Mouse (Mus musculus) granulocyte monocyte progenitor cell, adult 5-6 weeks (primary cell): Measurements from ENCODE around the gene Zfp536. TPM values are rescaled to one million over a fixed set of nuclear protein-coding genes. Genes with fewer than 3 reads are reported as not detected.

ENCODE experiments used
- ATAC-seq: replicated peaks from 2 replicates; pipeline ENCODE4 v1.8.0; 2016; ENCODE audit warnings: mild to moderate bottlenecking, moderate TSS enrichment, inconsistent platforms; ENCODE audit not compliant: poor library complexity, severe bottlenecking
- total RNA-seq, 2 experiments: library from RNA; stranded (forward) in 1 of 2; stranded (reverse) in 1 of 2; fragments of 200-712, 200-1000 nt in 1 of 2; fragments of >200 nt in 1 of 2; fragmentation: Nextera tagmentation in 1 of 2; gene quantifications; 2 replicates each; pipeline ENCODE4 v1.2.3; 2014 to 2017

Zfp536 gene
- total RNA-seq, 2 experiments from 2014 or later = 0.52 TPM; not detected in 1

DNA sequence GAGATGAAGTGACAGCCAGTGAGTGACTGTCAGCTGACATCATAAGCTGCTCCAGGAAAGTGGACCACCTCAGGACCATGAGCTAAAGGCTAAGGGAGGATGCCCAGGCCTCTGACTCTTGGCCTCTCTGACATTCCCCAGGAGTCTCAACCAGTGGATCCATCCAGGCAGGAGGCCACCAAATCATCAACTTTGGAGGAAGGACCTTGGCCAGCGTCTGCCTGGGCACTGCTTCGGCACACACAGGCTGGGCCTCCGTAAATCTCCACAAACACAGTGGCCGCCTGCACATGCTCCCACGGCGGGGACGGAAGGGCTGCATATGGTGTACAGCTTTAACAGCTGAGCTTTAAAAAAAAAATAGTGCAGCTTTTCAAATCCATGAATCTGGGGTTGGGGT is 210.9 kb downstream of the Zfp536 start:
- ATAC-seq = no peak

DNA sequence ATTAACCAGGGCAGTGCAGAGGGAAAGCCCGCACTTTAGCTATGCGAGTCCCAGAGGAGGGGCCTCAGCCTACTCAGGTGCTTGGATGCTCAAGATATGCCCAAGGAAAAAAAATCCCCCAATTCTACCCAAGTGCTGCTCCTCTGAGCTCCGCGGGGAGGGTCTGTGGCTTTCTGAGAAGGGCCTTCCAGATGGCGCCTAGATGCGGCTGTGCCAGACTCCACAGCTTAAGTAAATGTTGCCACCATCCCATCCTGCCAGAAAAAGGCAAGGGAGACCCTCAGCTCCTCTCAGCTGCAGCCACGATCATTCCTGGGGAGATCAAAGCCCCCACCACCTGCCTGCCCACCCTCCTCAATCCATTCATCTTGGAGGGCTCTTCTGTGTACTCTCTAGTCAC is 212.9 kb downstream of the Zfp536 start:
- no peak for ATAC-seq

DNA sequence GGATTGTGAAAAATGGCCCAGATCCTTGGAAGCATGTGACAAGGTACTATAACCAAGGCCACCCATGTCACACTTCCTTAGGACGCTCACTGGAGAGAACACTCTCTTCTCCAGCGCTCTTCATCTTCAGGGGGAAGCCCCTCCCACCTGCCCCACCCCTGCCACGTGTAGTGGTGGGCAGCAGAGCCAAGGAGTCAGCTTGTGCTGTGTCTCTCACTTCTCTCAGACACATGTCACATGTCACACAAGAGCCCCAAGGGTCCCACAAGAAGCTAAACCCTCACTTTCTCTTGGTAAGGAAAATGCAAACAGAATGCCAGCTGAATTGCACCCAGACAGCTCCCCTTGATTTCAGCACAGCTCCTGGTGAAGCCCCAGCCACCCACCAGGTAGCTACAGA is 213.6 kb downstream of the Zfp536 start:
- no peak for ATAC-seq

DNA sequence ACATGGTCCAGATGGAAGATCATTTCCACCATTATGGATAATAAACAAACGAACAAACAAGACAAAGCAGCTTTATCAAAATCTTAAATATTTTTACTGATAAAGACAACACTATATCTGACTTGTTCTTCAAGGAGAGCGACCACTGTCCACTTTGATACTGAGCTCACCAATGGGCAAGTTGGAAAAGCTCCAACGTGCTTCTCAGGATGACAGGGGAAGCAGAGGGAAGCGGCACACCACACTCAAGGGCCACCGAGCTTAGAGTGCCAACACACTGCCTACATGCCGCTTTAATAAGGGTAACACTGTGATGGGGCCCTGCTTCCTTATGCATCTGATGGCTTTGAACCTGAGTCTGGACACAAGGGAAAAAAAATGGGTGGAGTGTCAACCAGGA is 214.1 kb downstream of the Zfp536 start:
- ATAC-seq = no peak

DNA sequence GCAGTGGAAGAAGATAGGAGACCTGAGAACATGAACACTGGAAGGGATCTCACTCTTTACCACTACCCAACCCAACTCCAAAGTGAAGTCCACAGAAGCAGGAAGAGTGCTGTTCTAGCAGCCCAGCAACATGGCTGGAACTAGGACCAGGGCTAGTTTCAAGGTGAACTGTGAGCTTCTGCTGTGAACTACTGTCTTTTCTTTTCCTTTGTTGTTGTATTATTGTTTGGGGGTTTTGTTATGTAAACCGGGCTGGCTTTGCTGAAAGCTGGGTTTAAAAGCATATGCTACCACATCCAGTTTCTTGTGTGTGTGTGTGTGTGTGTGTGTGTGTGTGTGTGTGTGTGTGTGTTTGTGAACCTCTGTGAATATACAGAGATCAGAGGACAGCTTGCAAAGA is 216.6 kb downstream of the Zfp536 start:
- ATAC-seq = no peak

GRCm38 (mm10) chr7:37554405-37554804 is 219.0 kb downstream of the Zfp536 start:
- no peak for ATAC-seq

- ATAC-seq = no peak
Observed at GRCm38 (mm10) chr7:37553646-37554045, 219.8 kb downstream of the Zfp536 start.

DNA sequence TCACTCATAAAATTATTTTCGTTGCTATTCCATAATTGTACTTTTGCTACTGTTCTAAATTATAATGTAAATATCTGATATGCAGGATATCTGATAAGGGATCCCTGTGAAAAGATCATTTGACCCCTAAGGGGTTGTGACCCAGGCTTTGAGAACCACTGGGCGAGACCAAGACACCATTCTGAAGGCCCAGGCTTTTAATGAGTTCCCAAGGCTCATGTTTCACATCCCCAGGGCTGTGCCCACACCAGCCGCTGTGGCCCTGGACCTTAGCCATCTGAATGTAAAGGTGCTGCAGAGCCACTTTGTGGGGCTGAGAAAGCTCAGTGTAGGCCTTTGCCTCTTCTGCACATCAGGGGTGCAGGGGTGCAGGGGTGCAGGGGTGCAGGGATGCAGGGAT is 221.1 kb downstream of the Zfp536 start:
- no peak for ATAC-seq

- no peak for ATAC-seq
Observed at GRCm38 (mm10) chr7:37548805-37549204, 224.6 kb downstream of the Zfp536 start.

DNA sequence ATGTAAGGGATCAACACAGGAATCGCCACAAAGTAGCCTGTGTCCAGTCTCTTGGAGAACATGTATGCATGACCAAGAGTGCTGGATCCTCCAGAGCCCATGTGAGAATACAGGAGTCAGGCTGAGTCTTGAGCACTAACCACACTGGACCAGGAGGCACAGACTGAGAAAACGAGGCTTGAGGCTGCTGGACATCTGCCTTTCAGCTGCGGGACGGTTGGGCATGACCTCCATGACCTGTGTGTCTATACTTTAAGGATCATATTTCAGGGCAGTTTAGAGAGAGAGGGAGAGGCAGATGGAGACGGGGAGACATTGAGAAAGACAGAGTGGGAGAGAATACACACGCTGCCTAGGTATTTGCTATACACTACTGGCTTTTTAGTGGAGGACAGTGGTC is 229.4 kb downstream of the Zfp536 start:
- no peak for ATAC-seq

DNA sequence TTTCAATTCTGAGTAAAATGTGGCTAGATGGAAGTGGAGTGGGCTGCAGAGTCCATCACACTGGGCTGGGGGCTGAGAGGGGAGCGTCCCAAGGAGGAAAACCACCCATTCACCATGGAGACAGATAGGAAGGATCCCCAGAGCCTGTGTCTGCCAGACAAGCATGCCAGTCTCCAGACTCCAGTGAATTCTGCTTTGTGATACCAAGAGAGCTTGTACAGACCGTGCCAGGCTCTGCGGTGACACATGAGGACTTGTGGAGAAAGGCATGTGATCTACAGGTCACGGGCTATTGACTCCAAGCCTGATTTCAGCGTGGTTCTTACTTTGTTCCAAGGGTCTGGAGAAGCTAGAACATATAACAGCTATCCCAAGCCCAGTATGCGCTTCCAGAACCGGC is 230.5 kb downstream of the Zfp536 start:
- ATAC-seq = no peak

GRCm38 (mm10) chr7:37531166-37531565 is 242.3 kb downstream of the Zfp536 start:
- ATAC-seq = no peak

DNA sequence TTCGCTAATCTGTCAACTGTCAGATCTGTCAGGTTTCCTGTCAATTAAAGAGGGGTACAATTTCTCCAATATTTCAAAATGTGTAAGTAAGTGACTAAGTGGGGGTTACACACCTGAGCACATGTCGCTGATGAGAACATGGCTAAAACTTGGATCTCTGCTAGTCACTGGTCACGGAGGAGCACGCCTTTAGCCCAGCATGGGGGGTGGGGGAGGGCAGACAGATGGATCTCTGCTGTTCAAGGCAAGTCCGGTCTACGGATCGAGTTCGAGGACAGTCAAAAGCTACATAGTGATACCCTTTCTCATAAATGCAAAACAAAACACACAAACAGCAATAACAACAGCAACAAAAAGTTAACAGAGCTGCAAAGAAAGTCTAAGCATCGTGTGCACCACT is 245.1 kb downstream of the Zfp536 start:
- ATAC-seq = no peak

DNA sequence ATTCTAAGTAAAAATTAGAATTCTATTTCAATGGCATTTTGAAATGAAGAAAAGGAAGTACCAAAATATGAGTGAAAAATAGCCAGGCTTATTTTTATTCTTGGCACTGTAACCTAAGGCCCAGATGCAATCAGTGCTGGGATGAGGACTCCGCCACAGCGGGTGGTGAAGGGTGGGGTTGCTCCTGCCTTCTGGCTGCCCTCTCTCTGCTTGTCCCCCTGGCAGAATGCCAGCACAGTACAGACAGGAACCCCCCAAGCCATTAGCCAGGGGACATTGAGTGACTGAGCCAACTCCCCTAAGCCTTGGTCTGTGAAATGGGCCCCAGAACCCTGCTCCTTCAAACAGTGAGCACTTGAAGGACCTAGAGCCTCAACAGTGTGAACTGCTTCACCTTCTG is 245.6 kb downstream of the Zfp536 start:
- ATAC-seq = no peak

DNA sequence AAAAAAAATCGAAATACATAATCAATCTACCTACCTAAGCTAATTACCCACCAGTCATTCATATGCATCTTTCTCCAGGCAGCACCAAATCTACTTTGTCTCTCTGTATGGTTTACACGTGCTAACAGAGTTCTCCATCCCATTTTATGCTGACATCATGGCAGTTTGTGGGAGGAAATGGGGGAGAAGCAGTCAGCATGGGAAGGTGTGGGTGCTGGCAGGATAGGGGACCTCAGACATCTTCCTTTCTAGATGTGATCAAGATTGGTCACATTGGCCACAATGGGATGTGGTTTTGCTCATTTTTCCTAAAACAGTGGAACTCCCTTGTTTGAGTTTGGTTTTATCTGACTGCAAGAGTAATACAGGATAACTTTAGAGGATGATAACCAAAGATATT is 252.0 kb downstream of the Zfp536 start:
- ATAC-seq = peak; percentile 25; the same call in 1 of the 2 replicates

- no peak for ATAC-seq
Observed at GRCm38 (mm10) chr7:37510933-37511675, 262.3 kb downstream of the Zfp536 start.

DNA sequence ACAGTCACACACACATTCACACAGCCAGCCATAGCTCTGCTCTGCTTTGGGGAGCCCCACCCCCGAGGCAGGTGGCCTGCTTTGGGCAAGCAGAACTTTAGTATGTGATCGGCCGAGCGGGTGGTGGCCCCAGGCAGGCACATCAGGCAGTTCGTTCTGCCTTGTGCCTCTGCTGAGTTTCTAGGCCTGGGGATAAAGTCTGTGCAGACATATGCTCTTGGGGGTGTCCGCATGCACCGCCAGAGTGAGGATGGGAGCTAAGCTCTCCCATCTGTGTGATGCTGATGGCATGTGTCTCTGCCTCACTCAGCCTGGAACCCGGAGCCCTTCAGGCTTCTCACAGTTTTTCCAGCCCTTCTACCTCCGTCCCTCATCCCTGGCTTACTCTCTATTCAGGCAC is 263.7 kb downstream of the Zfp536 start:
- no peak for ATAC-seq

DNA sequence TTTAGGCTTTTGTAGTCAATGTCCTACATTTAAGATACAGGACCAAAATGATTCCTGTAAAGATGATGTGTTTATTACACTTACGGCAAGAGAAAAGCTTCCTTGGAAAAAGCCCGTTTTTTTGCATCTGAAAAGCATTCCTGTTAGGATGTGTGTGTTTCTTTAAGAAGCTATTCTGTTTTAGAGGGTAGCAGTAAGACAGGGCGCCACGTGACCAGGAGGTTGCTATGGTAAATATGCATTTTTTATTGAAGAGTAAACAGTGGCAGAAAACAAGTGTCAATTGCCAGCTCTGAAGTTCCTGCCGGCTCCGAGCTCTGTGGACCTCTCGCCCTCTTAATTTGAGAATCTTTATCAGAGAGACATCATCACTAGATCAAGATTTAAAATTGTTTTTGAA is 267.9 kb downstream of the Zfp536 start:
- ATAC-seq = no peak

- no peak for ATAC-seq
Observed at GRCm38 (mm10) chr7:37505096-37505495, 268.3 kb downstream of the Zfp536 start.

- 0 out of 2 replicates have a peak, but pooled peaks have one; percentile 17 for ATAC-seq
Observed at GRCm38 (mm10) chr7:37498881-37499280, 274.6 kb downstream of the Zfp536 start.

GRCm38 (mm10) chr7:37496491-37496890 is 276.9 kb downstream of the Zfp536 start:
- ATAC-seq = no peak

- ATAC-seq = peak; percentile 88
Observed at GRCm38 (mm10) chr7:37490312-37490711, 283.1 kb downstream of the Zfp536 start.

- no peak for ATAC-seq
Observed at GRCm38 (mm10) chr7:37484946-37485345, 288.5 kb downstream of the Zfp536 start.
